Mouse (Mus musculus) MEL (cell line): ENCODE results near the gene Galnt18.

Experiments used
- CHD2 ChIP-seq: IDR thresholded peaks from 2 replicates; pipeline ENCODE4 v1.6.1; 2011; ENCODE audit warnings: low read length, improper control_type of control experiment
- CTCF ChIP-seq, 3 experiments: IDR thresholded peaks in 2 of 3; conservative IDR thresholded peaks in 1 of 3; 2 replicates each; pipeline ENCODE4 v1.5.1; 2011 to 2012; ENCODE audit warnings: low read length in 3 of 3, low read depth in 2 of 3, mild to moderate bottlenecking in 2 of 3, improper control_type of control experiment in 1 of 3, inconsistent platforms in 1 of 3, mixed read lengths in 1 of 3, moderate library complexity in 1 of 3; ENCODE audit not compliant: control insufficient read depth in 1 of 3, insufficient read depth in 1 of 3, poor library complexity in 1 of 3, severe bottlenecking in 1 of 3
- EP300 ChIP-seq, 2 experiments: IDR thresholded peaks; 2 replicates each; pipeline ENCODE4 v1.6.1; 2011; ENCODE audit warnings: improper control_type of control experiment in 2 of 2, low read length in 2 of 2, low read depth in 1 of 2, mild to moderate bottlenecking in 1 of 2
- GATA1 ChIP-seq: IDR thresholded peaks from 2 replicates; pipeline ENCODE4 v1.6.1; 2011; ENCODE audit warnings: low read depth, low read length, improper control_type of control experiment
- HCFC1 ChIP-seq: IDR thresholded peaks from 2 replicates; pipeline ENCODE4 v1.6.1; 2012; ENCODE audit warnings: low read depth, mild to moderate bottlenecking, inconsistent platforms, low read length, improper control_type of control experiment, moderate library complexity
- KAT2A ChIP-seq: conservative IDR thresholded peaks from 2 replicates; pipeline ENCODE4 v1.6.1; 2012; ENCODE audit warnings: low read depth, low read length, improper control_type of control experiment, inconsistent platforms
- MAFK ChIP-seq: IDR thresholded peaks from 2 replicates; pipeline ENCODE4 v1.6.1; 2011; ENCODE audit warnings: low read depth, mild to moderate bottlenecking, low read length, improper control_type of control experiment, borderline replicate concordance
- MEF2A ChIP-seq: IDR thresholded peaks from 2 replicates; pipeline ENCODE4 v1.6.1; 2014; ENCODE audit warnings: low read depth, mild to moderate bottlenecking, inconsistent platforms, low read length, improper control_type of control experiment; ENCODE audit not compliant: poor library complexity, insufficient replicate concordance, severe bottlenecking; ENCODE audit errors: extremely low read depth
- NELFE ChIP-seq: IDR thresholded peaks from 2 replicates; pipeline ENCODE4 v1.6.1; 2011; ENCODE audit warnings: low read depth, low read length, improper control_type of control experiment
- RAD21 ChIP-seq: IDR thresholded peaks from 2 replicates; pipeline ENCODE4 v1.6.1; 2011; ENCODE audit warnings: mild to moderate bottlenecking, low read depth, low read length, improper control_type of control experiment
- SMC3 ChIP-seq: IDR thresholded peaks from 2 replicates; pipeline ENCODE4 v1.6.1; 2011; ENCODE audit warnings: low read depth, low read length, improper control_type of control experiment
- TCF12 ChIP-seq: IDR thresholded peaks from 2 replicates; pipeline ENCODE4 v1.6.1; 2014; ENCODE audit warnings: low read depth, mild to moderate bottlenecking, inconsistent platforms, low read length, improper control_type of control experiment, moderate library complexity
- ZC3H11A ChIP-seq: IDR thresholded peaks from 2 replicates; pipeline ENCODE4 v1.6.1; 2012; ENCODE audit warnings: low read depth, mild to moderate bottlenecking, inconsistent platforms, low read length, improper control_type of control experiment
- ZNF384 ChIP-seq: IDR thresholded peaks from 2 replicates; pipeline ENCODE4 v1.6.1; 2012; ENCODE audit warnings: low read depth, mild to moderate bottlenecking, inconsistent platforms, low read length, improper control_type of control experiment

GRCm38 (mm10) chr7:111600756-111601155 lies 179.0 kb downstream of the Galnt18 start:
- TF ChIP-seq CTCF (IDR thresholded peaks at IDR 0.05 in 2 of 3, conservative IDR thresholded peaks at IDR 0.05 in 1 of 3; ENCODE audit: control insufficient read depth in 1 of 3, insufficient read depth in 1 of 3, low read depth in 2 of 3, low read length in 3 of 3, poor library complexity in 1 of 3, severe bottlenecking in 1 of 3) (no peak), KAT2A (no peak), EP300 (IDR thresholded peaks at IDR 0.05; ENCODE audit: low read depth in 1 of 2, low read length in 2 of 2) (no peak), TCF12 (no peak), HCFC1 (no peak), CHD2 (no peak), MAFK (no peak), NELFE (no peak), MEF2A (no peak), ZC3H11A (no peak), RAD21 (no peak), SMC3 (no peak), ZNF384 (no peak), GATA1 (no peak)
